Mouse (Mus musculus) adrenal gland, postnatal 14 days (tissue): ENCODE results near the gene 1810062G17Rik. TPM values are rescaled to one million over a fixed set of nuclear protein-coding genes. Genes with fewer than 3 reads are reported as not detected.
A peak's percentile ranks its signal among the peaks of the same experiment; 100 is the strongest.

ENCODE experiments used
- DNase-seq: peaks from one replicate; pipeline ENCODE4 v3.0.0; 2021; ENCODE audit warnings: mixed read lengths
- long read RNA-seq, 2 experiments: library from polyadenylated mRNA; stranded (forward); transcript quantifications; one replicate each; pipeline ENCODE4 v2.0.0; 2021
- total RNA-seq: library from RNA; stranded (reverse); gene quantifications from 2 replicates; pipeline ENCODE4 v1.2.3, GENCODE M21; 2021

Gene 1810062G17Rik
- 0.78 and 1.7 TPM in 2 replicates for total RNA-seq
- long read RNA-seq, experiment 1, partial matches to known transcripts, result 0 of 3 reads
- long read RNA-seq, experiment 1, other reads (novel, unspliced or antisense), result 2 of 3 reads
- long read RNA-seq, experiment 2, partial matches to known transcripts, result 0 of 4 reads
- long read RNA-seq, experiment 2, other reads (novel, unspliced or antisense), result 3 of 4 reads

GRCm38 (mm10) chr3:36475532-36476087, at the start of gene 1810062G17Rik, which contains the start of gene Anxa5:
Gene 1810062G17Rik, plus strand, starts transcription at chr3:36475937.
Gene Anxa5, minus strand, starts transcription at chr3:36475894.
- DNase-seq, result peak; percentile 100

GRCm38 (mm10) chr3:36427386-36427785, 48.4 kb upstream of the 1810062G17Rik start:
- no peak for DNase-seq

GRCm38 (mm10) chr3:36430360-36430759, 45.4 kb upstream of the 1810062G17Rik start:
- no peak for DNase-seq

GRCm38 (mm10) chr3:36440280-36440679, 35.5 kb upstream of the 1810062G17Rik start:
- no peak for DNase-seq

- DNase-seq, result peak; percentile 54
Observed at GRCm38 (mm10) chr3:36442426-36442825, 33.3 kb upstream of the 1810062G17Rik start.

- DNase-seq, result no peak
Observed at GRCm38 (mm10) chr3:36446041-36446440, 29.7 kb upstream of the 1810062G17Rik start.

GRCm38 (mm10) chr3:36446506-36446905, 29.2 kb upstream of the 1810062G17Rik start:
- DNase-seq, result peak; percentile 40

GRCm38 (mm10) chr3:36446918-36447317, 28.8 kb upstream of the 1810062G17Rik start:
- no peak for DNase-seq

- DNase-seq, result no peak
Observed at GRCm38 (mm10) chr3:36449292-36450165, 26.2 kb upstream of the 1810062G17Rik start.

- no peak for DNase-seq
Observed at GRCm38 (mm10) chr3:36452502-36452901, 23.2 kb upstream of the 1810062G17Rik start.

- no peak for DNase-seq
Observed at GRCm38 (mm10) chr3:36455124-36455523, 20.6 kb upstream of the 1810062G17Rik start.

GRCm38 (mm10) chr3:36455566-36455965, 20.2 kb upstream of the 1810062G17Rik start:
- no peak for DNase-seq

GRCm38 (mm10) chr3:36460717-36461116, 15.0 kb upstream of the 1810062G17Rik start:
- DNase-seq, result no peak

- no peak for DNase-seq
Observed at GRCm38 (mm10) chr3:36461819-36462218, 13.9 kb upstream of the 1810062G17Rik start.

GRCm38 (mm10) chr3:36462348-36462747, 13.4 kb upstream of the 1810062G17Rik start:
- no peak for DNase-seq

- no peak for DNase-seq
Observed at GRCm38 (mm10) chr3:36465538-36465937, 10.2 kb upstream of the 1810062G17Rik start.

GRCm38 (mm10) chr3:36467632-36468031, 8.1 kb upstream of the 1810062G17Rik start:
- DNase-seq, result peak; percentile 60

GRCm38 (mm10) chr3:36468871-36469270, 6.9 kb upstream of the 1810062G17Rik start:
- peak; percentile 38 for DNase-seq

GRCm38 (mm10) chr3:36471856-36472255, 3.9 kb upstream of the 1810062G17Rik start:
- peak; percentile 54 for DNase-seq

GRCm38 (mm10) chr3:36473222-36473621, 2.5 kb upstream of the 1810062G17Rik start:
- no peak for DNase-seq

GRCm38 (mm10) chr3:36474421-36474820, 1.3 kb upstream of the 1810062G17Rik start:
- DNase-seq, result no peak

- DNase-seq, result peak; percentile 68
Observed at GRCm38 (mm10) chr3:36474938-36475483, 726 bp upstream of the 1810062G17Rik start.
